Mouse (Mus musculus) ovary, postnatal 14 days (tissue): ENCODE data around the gene Grid2.

Experiments
- DNase-seq: peaks from one replicate; pipeline ENCODE4 v3.0.0; 2022; ENCODE audit warnings: low spot score

Grid2 gene

GRCm38 (mm10) chr6:64730506-64731020, 1474.9 kb downstream of the Grid2 start:
- no peak for DNase-seq

GRCm38 (mm10) chr6:64731126-64731525, 1475.5 kb downstream of the Grid2 start:
- DNase-seq = no peak

GRCm38 (mm10) chr6:64731621-64732320, 1476.1 kb downstream of the Grid2 start:
- DNase-seq = no peak

- no peak for DNase-seq
These were observed 1477.6 kb downstream of the Grid2 start for GRCm38 (mm10) chr6:64733311-64733710.

- no peak for DNase-seq
These were observed 1479.0 kb downstream of the Grid2 start for GRCm38 (mm10) chr6:64734441-64735320.

GRCm38 (mm10) chr6:64736317-64736716, 1480.6 kb downstream of the Grid2 start:
- DNase-seq = no peak

GRCm38 (mm10) chr6:64742915-64743489, 1487.3 kb downstream of the Grid2 start:
- DNase-seq = no peak
